Mouse (Mus musculus): ENCODE measurements around the gene Wdr11. TPM values are rescaled to one million over a fixed set of nuclear protein-coding genes. Genes with fewer than 3 reads are reported as not detected.

The Wdr11 gene
- 36.5 and 40.1 TPM in 2 replicates for polyA plus RNA-seq (2016; fragmentation: Nextera tagmentation; extraction: Ambion mirVana)

DNA sequence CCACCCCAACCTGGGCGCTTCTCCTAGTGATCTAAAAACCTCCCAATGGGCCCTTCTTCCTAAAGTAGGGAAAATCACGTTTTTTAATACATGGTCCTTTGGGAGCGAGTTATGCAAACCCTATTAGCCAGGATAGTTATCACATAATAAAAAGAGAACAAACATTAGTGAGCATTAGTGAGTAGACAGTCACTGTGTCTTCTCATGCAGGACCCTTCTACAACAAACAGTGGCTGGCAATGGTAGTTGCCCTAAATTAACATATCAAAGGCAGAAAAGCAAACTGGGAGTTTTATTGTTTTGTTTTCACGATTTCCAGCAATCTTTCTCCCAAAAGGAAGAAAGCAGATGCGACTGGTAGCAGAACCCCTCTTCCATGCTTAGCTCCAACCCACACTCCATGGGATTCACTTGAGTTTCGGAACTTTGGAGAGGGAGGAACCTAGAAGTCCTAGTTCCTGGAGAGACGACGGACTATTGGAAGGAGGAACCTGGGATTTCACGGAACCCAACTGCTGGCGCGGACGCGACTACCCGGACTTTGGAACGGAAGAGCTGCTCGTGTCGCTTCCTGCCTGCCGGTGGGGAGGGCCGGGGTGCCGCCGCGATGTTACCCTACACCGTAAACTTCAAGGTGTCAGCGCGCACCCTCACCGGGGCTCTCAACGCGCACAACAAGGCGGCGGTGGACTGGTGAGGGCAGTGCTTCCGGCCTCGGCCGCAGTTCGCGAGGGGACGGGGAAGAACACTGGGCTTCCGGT is at the start of gene Wdr11:
Gene Wdr11 (plus strand): TSS at position 493 of the 761 bp plus-strand sequence.
- 4% methylated on average over 37 of the region's 37 CpGs for WGBS
- Histone ChIP-seq H3K9me3 (no peaks in the 10 kb centered on the region), H3K4me3 (peak within 1 kb of the TSS; percentile 79), H3K4me1 (replicated peaks) (peaks cover 18% of the 10 kb centered on the region), H3K36me3 (peaks cover 9% of the 10 kb centered on the region), H3K27me3 (ENCODE audit: insufficient read depth, poor library complexity, severe bottlenecking) (no peaks in the 10 kb centered on the region), H3K27ac (peak within 1 kb of the TSS; percentile 94)
- peak; percentile 83 for DNase-seq (ENCODE audit: low spot score)

DNA sequence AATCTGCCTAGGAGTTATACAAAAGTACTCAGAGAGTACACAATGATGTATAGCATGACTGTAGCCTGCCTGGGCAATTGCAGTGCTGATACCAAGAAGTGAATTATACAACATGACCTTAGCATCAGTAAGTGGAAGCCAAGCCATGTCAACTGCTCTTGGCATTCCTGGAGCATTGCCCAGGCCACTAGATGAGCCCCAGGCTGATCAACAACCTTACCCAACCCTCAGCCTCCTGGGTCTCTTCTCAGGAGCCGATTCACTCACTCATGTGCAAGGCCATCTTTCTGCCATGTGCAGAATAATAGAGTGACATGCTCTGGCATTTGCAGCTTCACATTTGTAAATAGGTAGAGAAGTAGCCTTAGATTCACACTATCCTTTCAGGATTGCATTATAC is 24.1 kb upstream of the Wdr11 start:
- no peak for DNase-seq (ENCODE audit: low spot score)
- H3K27me3 ChIP-seq (ENCODE audit: insufficient read depth, poor library complexity, severe bottlenecking), result no peaks in the 10 kb centered on the region
- H3K4me3 ChIP-seq, result no peak overlapping the region
- peaks cover 15% of the 10 kb centered on the region for H3K4me1 ChIP-seq (replicated peaks)
- no peak overlapping the region for H3K27ac ChIP-seq
- 82% methylated on average over 1 of the region's 1 CpGs for WGBS
- no peaks in the 10 kb centered on the region for H3K9me3 ChIP-seq
- no peaks in the 10 kb centered on the region for H3K36me3 ChIP-seq

DNA sequence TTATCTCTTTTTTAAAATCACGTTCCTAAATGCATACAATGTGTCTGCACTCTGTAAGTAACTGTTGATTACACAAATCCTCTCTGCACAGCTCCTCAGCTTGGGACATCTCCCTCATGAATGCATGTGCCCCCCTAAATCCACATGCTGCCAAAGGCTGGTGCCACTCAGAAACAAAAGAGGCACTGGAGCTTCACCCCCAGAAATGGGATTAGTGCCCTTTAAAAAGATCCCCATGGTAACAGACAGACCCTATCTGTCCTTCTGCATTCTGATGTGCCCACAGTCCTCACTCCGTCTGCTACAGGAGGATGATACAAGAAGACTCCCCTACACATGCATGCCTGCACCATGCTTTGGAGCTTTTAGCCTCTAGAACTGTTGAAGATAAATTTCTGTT is 23.3 kb upstream of the Wdr11 start:
- Histone ChIP-seq H3K27ac (0 out of 2 replicates have a peak overlapping the region, but pooled peaks have one; percentile 23), H3K36me3 (no peaks in the 10 kb centered on the region), H3K9me3 (no peaks in the 10 kb centered on the region), H3K27me3 (ENCODE audit: insufficient read depth, poor library complexity, severe bottlenecking) (no peaks in the 10 kb centered on the region), H3K4me3 (no peak overlapping the region), H3K4me1 (replicated peaks) (peaks cover 15% of the 10 kb centered on the region)
- no peak for DNase-seq (ENCODE audit: low spot score)
- 33% methylated on average over 2 of the region's 2 CpGs for WGBS

DNA sequence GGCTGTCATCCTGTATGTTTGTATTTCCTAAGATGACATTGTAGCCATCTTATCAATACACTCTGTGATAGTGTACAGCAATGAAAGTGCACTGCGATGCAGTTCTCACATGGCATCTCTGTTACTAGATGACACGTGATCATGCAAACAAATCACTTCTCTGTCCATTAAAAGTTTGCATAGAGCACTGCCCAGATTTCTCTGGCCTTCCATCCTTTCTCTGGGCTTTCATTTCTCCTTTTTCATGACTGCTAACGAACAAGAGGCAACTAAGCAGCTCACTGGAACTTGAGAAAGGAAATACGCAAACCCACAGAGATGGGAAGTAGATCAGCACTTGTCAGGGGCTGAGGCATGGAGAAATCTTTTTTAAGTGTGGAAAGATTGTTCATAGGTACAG is 17.2 kb upstream of the Wdr11 start:
- Histone ChIP-seq H3K27ac (no peak overlapping the region), H3K36me3 (no peaks in the 10 kb centered on the region), H3K27me3 (ENCODE audit: insufficient read depth, poor library complexity, severe bottlenecking) (no peaks in the 10 kb centered on the region), H3K4me1 (replicated peaks) (peaks cover 5% of the 10 kb centered on the region; the same call in 1 of the 2 replicates), H3K9me3 (no peaks in the 10 kb centered on the region), H3K4me3 (no peak overlapping the region)
- no peak for DNase-seq (ENCODE audit: low spot score)
- WGBS, result 78% methylated on average over 4 of the region's 4 CpGs

DNA sequence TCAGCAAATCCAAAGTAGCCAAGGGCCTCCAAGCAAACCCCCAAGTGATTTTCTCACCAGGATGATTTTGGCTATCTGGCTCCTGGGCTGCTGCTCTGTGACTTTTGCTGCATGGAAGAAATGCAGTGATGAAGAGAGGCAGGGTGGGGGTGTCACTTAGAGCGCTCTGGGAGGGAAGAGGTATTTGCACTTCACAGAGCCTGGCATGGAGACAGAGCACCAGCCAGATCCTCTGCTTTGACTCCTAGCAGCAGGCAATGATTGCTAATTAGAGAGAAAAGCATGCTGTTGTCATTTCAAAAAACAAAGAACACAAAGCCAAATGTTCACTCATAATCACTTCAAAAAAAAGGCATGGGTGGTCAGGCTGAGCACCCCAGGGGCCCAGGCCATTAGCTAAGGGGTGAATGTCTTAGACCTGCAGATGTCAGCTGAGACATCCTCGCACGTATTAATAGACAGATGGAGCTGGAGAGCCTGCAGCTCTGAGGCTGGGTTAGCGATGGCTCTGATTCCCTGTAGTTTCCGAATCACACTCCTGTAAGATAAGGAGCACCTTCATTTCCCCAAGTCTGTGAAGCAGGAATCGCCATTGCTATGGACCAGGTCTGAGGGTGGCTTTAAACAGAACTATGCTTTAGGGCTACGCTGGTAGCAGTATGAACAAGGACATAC is 16.4 kb upstream of the Wdr11 start:
- DNase-seq (ENCODE audit: low spot score), result no peak
- WGBS, result 20% methylated on average over 7 of the region's 7 CpGs
- Histone ChIP-seq H3K36me3 (no peaks in the 10 kb centered on the region), H3K4me1 (replicated peaks) (peaks cover 5% of the 10 kb centered on the region; the same call in 1 of the 2 replicates), H3K27ac (no peak overlapping the region), H3K27me3 (ENCODE audit: insufficient read depth, poor library complexity, severe bottlenecking) (no peaks in the 10 kb centered on the region), H3K4me3 (no peak overlapping the region), H3K9me3 (no peaks in the 10 kb centered on the region)

DNA sequence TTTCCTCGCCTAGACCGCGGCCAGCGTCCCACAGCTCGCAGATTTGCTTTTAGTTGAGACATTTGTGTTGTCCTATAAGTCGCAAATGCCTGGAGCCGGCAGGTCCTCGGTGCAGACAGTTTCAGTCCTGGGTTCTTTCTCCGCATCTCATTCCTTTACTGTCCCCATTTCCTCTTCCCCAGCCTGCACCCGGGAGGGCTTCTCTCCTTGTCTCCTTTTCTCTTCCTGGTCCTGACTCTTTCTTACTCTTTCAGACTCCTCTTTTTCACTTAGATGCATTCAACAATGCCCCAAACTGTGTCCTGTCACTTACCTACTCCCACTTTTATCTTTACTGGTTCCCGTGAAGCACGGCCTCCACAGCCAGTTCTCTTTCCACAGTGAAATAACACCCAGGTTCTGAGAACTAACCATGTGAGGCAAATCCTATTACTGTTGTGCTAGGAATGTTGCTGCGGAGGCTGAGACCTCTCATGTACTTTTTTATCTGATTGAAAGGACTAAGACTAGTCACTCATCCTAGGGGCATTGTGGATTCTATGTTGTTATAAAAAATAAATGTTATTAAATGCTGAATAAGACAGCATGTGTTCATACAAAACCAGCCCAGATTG is 576 bp downstream of the Wdr11 start:
- Histone ChIP-seq H3K36me3 (peaks cover 16% of the 10 kb centered on the region), H3K9me3 (no peaks in the 10 kb centered on the region), H3K27ac (peak overlapping the region; percentile 94), H3K4me1 (replicated peaks) (peaks cover 18% of the 10 kb centered on the region), H3K4me3 (peak overlapping the region; percentile 79), H3K27me3 (ENCODE audit: insufficient read depth, poor library complexity, severe bottlenecking) (no peaks in the 10 kb centered on the region)
- DNase-seq (ENCODE audit: low spot score), result no peak
- WGBS, result 3% methylated on average over 13 of the region's 13 CpGs

DNA sequence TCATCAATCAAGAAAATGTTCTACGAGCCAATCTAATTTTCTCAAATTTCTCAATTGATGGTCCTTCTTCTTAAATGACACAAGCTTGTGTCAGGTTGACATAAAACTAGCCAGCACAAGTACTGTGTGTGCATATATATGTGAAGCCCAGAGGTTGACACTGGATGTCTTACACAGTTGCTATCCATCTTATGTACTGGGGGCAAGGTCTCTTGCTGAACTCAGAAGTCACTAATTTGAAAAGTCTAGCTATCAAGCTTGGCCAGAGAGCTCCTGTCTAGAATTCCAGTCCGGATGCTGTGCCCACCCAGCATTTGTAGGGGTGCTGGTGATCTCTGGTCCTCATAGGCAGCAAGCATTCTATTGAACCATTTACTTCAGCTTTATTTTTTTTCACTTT is 5.5 kb downstream of the Wdr11 start:
- Histone ChIP-seq H3K9me3 (no peaks in the 10 kb centered on the region), H3K36me3 (peaks cover 52% of the 10 kb centered on the region), H3K27me3 (ENCODE audit: insufficient read depth, poor library complexity, severe bottlenecking) (no peaks in the 10 kb centered on the region), H3K27ac (no peak overlapping the region), H3K4me3 (no peak overlapping the region), H3K4me1 (replicated peaks) (peaks cover 11% of the 10 kb centered on the region)
- DNase-seq (ENCODE audit: low spot score), result no peak
- 93% methylated on average over 2 of the region's 2 CpGs for WGBS

DNA sequence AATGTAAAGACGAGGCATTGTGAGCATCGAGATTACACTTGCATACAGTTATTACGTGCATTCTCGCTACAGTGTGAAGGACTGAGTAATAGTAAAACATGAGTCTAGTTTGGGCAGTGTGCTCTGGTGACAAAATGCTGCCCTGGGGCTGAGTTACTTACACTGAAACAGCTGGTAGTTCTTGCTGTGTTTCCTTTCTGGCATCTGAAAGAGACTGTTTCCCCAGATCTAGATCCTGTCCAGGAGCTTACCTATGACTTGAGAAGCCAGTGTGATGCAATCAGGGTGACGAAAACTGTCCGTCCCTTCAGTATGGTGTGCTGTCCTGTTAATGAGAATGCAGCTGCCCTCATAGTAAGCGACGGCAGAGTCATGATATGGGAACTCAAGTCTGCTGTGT is 14.6 kb downstream of the Wdr11 start:
- Histone ChIP-seq H3K27me3 (ENCODE audit: insufficient read depth, poor library complexity, severe bottlenecking) (no peaks in the 10 kb centered on the region), H3K9me3 (no peaks in the 10 kb centered on the region), H3K4me1 (replicated peaks) (no peaks in the 10 kb centered on the region), H3K4me3 (no peak overlapping the region), H3K27ac (no peak overlapping the region), H3K36me3 (peaks cover 94% of the 10 kb centered on the region)
- 92% methylated on average over 8 of the region's 8 CpGs for WGBS
- DNase-seq (ENCODE audit: low spot score), result no peak

DNA sequence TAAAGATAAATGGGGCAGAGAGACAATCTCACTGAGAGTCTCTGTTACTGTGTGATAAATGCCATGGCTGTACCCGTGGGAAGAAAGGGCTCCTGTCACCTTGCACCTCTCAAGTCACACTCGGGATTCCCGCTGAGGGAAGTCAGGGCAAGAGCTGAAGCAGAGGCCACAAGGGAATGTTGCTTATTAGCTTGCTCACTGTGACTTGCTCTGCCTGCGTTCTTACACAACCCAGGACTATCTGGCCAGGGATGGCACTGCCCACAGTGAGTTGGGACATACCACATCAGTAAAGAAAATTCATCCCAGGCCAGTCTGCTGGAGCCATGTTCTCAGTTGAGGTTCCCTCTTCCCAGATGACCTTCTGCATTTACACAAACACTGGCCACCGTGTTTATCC is 29.5 kb downstream of the Wdr11 start:
- no peak overlapping the region for H3K4me3 ChIP-seq
- no peaks in the 10 kb centered on the region for H3K9me3 ChIP-seq
- no peak overlapping the region for H3K27ac ChIP-seq
- no peaks in the 10 kb centered on the region for H3K27me3 ChIP-seq (ENCODE audit: insufficient read depth, poor library complexity, severe bottlenecking)
- H3K4me1 ChIP-seq (replicated peaks), result no peaks in the 10 kb centered on the region
- WGBS, result 93% methylated on average over 5 of the region's 5 CpGs
- DNase-seq (ENCODE audit: low spot score), result no peak
- H3K36me3 ChIP-seq, result peaks cover 88% of the 10 kb centered on the region

DNA sequence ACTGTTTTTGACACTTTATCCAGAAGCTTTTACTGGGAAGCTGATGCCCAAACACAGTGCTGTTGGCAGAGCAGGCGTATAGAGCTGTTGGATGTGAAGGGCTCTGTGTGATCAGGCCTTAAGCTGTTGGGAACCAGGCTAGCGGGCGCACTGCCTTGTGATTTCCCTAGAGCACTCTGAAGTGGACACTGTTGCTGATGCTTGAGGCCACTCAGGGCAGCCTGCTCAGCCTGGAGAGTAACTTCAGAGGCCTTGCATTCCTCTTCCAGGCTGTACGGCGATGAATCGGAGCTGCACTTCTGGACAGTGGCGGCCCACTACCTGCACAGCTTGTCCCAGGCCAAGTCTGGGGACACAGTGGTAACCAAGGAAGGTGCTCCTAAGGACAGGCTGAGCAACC is 38.7 kb downstream of the Wdr11 start:
- H3K27ac ChIP-seq, result no peak overlapping the region
- H3K4me1 ChIP-seq (replicated peaks), result no peaks in the 10 kb centered on the region
- H3K36me3 ChIP-seq, result peaks cover 100% of the 10 kb centered on the region
- DNase-seq (ENCODE audit: low spot score), result no peak
- no peak overlapping the region for H3K4me3 ChIP-seq
- WGBS, result 94% methylated on average over 7 of the region's 7 CpGs
- H3K9me3 ChIP-seq, result no peaks in the 10 kb centered on the region
- H3K27me3 ChIP-seq (ENCODE audit: insufficient read depth, poor library complexity, severe bottlenecking), result no peaks in the 10 kb centered on the region

DNA sequence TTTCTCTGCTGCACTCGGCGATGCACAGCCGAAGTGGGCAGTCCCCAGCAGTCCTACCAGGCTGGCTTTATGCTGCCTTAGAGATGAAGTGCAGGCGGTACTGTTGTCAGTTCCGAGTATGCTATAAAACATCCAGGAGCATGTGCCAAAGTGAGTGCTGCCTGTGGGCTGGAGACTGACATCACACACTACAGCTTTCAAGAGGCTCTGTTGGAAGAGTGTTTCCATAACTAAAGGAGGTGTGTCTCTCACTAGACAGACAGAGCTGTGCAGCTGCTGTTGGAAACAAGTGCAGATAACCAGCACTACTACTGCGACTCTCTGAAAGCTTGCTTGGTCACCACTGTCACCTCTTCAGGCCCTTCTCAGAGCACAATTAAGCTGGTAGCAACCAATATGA is 39.8 kb downstream of the Wdr11 start:
- 93% methylated on average over 6 of the region's 6 CpGs for WGBS
- no peaks in the 10 kb centered on the region for H3K4me1 ChIP-seq (replicated peaks)
- no peak for DNase-seq (ENCODE audit: low spot score)
- no peak overlapping the region for H3K27ac ChIP-seq
- H3K9me3 ChIP-seq, result no peaks in the 10 kb centered on the region
- no peaks in the 10 kb centered on the region for H3K27me3 ChIP-seq (ENCODE audit: insufficient read depth, poor library complexity, severe bottlenecking)
- H3K36me3 ChIP-seq, result peaks cover 100% of the 10 kb centered on the region
- no peak overlapping the region for H3K4me3 ChIP-seq

DNA sequence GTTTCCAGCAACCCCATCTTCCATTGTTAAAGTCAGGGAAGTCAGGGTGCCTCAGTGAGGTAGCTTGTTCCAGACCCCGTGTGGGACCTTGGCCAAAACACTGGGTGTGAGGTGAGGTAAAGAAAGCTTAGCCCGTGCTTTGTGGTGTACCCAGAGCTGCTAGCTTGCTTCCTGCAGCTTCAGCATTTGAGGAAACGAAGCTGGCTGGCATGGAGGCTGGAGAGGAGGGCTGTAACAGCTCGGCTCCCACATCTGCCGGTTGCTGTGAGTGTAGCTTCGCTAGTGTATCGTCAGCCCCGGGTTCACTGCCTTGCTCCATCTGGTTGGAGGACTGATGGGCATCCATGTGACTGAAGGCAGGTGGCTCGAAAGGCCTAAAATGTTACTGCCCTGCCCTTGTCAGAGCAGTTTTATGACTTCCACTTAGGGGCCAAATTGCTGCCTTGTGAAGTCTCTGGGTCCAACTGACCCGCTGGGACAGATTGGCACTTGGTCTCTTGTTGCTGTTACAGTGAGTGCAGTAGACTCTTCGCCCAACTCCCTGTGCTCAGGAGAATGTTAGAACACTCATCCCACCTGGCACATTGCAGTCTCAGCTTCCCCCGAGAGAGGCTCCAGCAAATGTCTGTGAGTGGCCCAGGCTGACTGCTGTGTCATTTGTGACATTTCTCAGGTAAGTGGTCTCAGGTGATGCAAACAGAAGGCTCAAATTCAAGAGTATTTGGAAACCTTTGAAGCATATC is 44.4 kb downstream of the Wdr11 start:
- WGBS, result 91% methylated on average over 12 of the region's 12 CpGs
- H3K36me3 ChIP-seq, result peaks cover 63% of the 10 kb centered on the region
- no peak overlapping the region for H3K4me3 ChIP-seq
- 0 out of 2 replicates have a peak, but pooled peaks cover 5% of the 10 kb centered on the region for H3K4me1 ChIP-seq (replicated peaks)
- no peak for DNase-seq (ENCODE audit: low spot score)
- no peaks in the 10 kb centered on the region for H3K27me3 ChIP-seq (ENCODE audit: insufficient read depth, poor library complexity, severe bottlenecking)
- no peak overlapping the region for H3K27ac ChIP-seq
- no peaks in the 10 kb centered on the region for H3K9me3 ChIP-seq
